21 mouse cellular contexts compared by ENCODE assay signal in the genomic region with DNA sequence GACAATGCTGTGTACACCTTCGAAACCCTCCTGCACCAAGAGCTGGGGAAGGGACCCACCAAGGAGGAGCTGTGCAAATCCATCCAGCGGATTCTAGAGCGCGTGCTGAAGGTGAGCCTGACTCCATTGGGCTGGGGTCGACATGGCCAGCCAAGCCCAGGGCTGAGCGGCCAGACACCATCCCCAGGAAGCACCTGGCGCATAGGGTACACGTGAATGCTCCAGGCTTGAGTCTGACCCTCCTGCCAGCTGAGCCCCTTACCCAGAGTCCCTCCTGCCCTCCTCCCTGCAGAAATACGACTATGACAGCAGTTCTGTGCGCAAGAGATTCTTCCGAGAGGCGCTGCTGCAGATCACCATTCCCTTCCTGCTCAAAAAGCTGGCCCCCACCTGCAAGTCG. TPM values are rescaled to one million over a fixed set of nuclear protein-coding genes. Genes with fewer than 3 reads are reported as not detected.
DNase-seq lines count a peak whose midpoint lies in the region; ATAC-seq and TF ChIP-seq lines count a peak whose summit lies in the region.
"Had no signal": no experiment of that assay in that cellular context is flagged by ENCODE, and none has a peak within 500 bp of the region (broad histone marks: within the 10 kb centered on the region; RNA-seq: fewer than 3 reads in every experiment).

No protein-coding gene starts in this region.

- no peaks in the 10 kb centered on the region for H3K4me1 ChIP-seq in heart, embryonic 11.5 days (ENCODE audit: control insufficient read depth, insufficient read depth, low read length)
- no peaks in the 10 kb centered on the region for H3K4me1 ChIP-seq in midbrain, embryonic 11.5 days (ENCODE audit: control insufficient read depth, insufficient read depth, low read length)
- H3K4me1 ChIP-seq in midbrain, embryonic 14.5 days (ENCODE audit: control insufficient read depth, insufficient read depth, low read length) = no peaks in the 10 kb centered on the region
- peaks cover 85% of the 10 kb centered on the region for H3K4me1 ChIP-seq in E14TG2a.4 (replicated peaks; ENCODE audit: low read depth, low read length)
- H3K4me1 ChIP-seq: embryonic facial prominence, embryonic 12.5 days; forebrain, embryonic 13.5 days; forebrain, embryonic 15.5 days had no signal

- no peaks in the 10 kb centered on the region for H3K9me3 ChIP-seq in heart, embryonic 11.5 days (replicated peaks; ENCODE audit: control insufficient read depth, low read length)
- no peaks in the 10 kb centered on the region for H3K9me3 ChIP-seq in midbrain, embryonic 11.5 days (ENCODE audit: control insufficient read depth, low read length)
- H3K9me3 ChIP-seq in midbrain, embryonic 14.5 days (ENCODE audit: control insufficient read depth, low read length) = no peaks in the 10 kb centered on the region
- no peaks in the 10 kb centered on the region for H3K9me3 ChIP-seq in E14TG2a.4 (ENCODE audit: low read length)
- H3K9me3 ChIP-seq: embryonic facial prominence, embryonic 10.5 days; embryonic facial prominence, embryonic 12.5 days; forebrain, embryonic 13.5 days; forebrain, embryonic 15.5 days had no signal

- no peak overlapping the region for H3K4me2 ChIP-seq in heart, embryonic 11.5 days
- H3K4me2 ChIP-seq in midbrain, embryonic 11.5 days = no peak overlapping the region
- H3K4me2 ChIP-seq in midbrain, embryonic 14.5 days (ENCODE audit: low read length) = no peak overlapping the region
- H3K4me2 ChIP-seq: embryonic facial prominence, embryonic 12.5 days; forebrain, embryonic 13.5 days; forebrain, embryonic 15.5 days had no signal

- H3K9ac ChIP-seq in heart, embryonic 11.5 days (ENCODE audit: low read depth, low read length) = no peak overlapping the region
- no peak overlapping the region for H3K9ac ChIP-seq in midbrain, embryonic 11.5 days (ENCODE audit: low read length)
- H3K9ac ChIP-seq in midbrain, embryonic 14.5 days (replicated peaks; ENCODE audit: low read length) = no peak overlapping the region
- H3K9ac ChIP-seq: embryonic facial prominence, embryonic 12.5 days; forebrain, embryonic 15.5 days; forebrain, postnatal 0 days had no signal

- peak; percentile 91 for DNase-seq in heart, adult 11 months
- DNase-seq in midbrain, embryonic 11.5 days (ENCODE audit: low spot score, missing footprints) = peak; percentile 62
- DNase-seq in midbrain, embryonic 14.5 days = no peak
- no peak for DNase-seq in gastrocnemius, adult 2 months
- DNase-seq: adrenal gland, adult 8-10 months; adrenal gland, postnatal 14 days; adrenal gland, postnatal 36 days; B cell, adult 2 months; cerebellum, adult 11-12 months; cerebellum, adult 2 months; cerebellum, adult 9-10 months; cerebellum, postnatal 10 days; cerebellum, postnatal 25 days; forebrain, postnatal 0 days had no signal

- no peak for TF ChIP-seq CTCF in E14TG2a.4 (conservative IDR thresholded peaks at IDR 0.05; ENCODE audit: low read length)
- TF ChIP-seq CTCF in gastrocnemius, adult 2 months (IDR thresholded peaks at IDR 0.05) = no peak

- no peak overlapping the region for H3K4me3 ChIP-seq in heart, embryonic 11.5 days (ENCODE audit: low read depth, low read length)
- no peak overlapping the region for H3K4me3 ChIP-seq in midbrain, embryonic 11.5 days (ENCODE audit: low read depth, low read length)
- H3K4me3 ChIP-seq in midbrain, embryonic 14.5 days (replicated peaks; ENCODE audit: low read depth, low read length) = no peak overlapping the region
- peak overlapping the region; percentile 53; the same call in 1 of the 2 replicates for H3K4me3 ChIP-seq in E14TG2a.4 (replicated peaks; ENCODE audit: low read length)
- H3K4me3 ChIP-seq in gastrocnemius, adult 2 months = no peak overlapping the region
- H3K4me3 ChIP-seq: embryonic facial prominence, embryonic 10.5 days; embryonic facial prominence, embryonic 12.5 days; forebrain, embryonic 13.5 days; forebrain, embryonic 15.5 days had no signal

- WGBS in heart, embryonic 11.5 days (ENCODE audit: insufficient replicate concordance) = 86% methylated on average over 13 of the region's 13 CpGs
- 89% methylated on average over 13 of the region's 13 CpGs for WGBS in midbrain, embryonic 11.5 days
- WGBS in midbrain, embryonic 14.5 days = 92% methylated on average over 13 of the region's 13 CpGs

- no peak overlapping the region for H3K27ac ChIP-seq in heart, embryonic 11.5 days (ENCODE audit: low read depth, low read length)
- no peak overlapping the region for H3K27ac ChIP-seq in midbrain, embryonic 11.5 days (ENCODE audit: low read depth, low read length)
- H3K27ac ChIP-seq in midbrain, embryonic 14.5 days (replicated peaks; ENCODE audit: low read depth, low read length) = no peak overlapping the region
- no peak overlapping the region for H3K27ac ChIP-seq in gastrocnemius, adult 2 months
- H3K27ac ChIP-seq: embryonic facial prominence, embryonic 10.5 days; embryonic facial prominence, embryonic 12.5 days; forebrain, embryonic 13.5 days; forebrain, embryonic 15.5 days had no signal

- H3K27me3 ChIP-seq in heart, embryonic 11.5 days (ENCODE audit: control insufficient read depth, insufficient read depth, low read length) = no peaks in the 10 kb centered on the region
- H3K27me3 ChIP-seq in midbrain, embryonic 11.5 days (ENCODE audit: control insufficient read depth, insufficient read depth, low read length) = no peaks in the 10 kb centered on the region
- no peaks in the 10 kb centered on the region for H3K27me3 ChIP-seq in midbrain, embryonic 14.5 days (ENCODE audit: control insufficient read depth, insufficient read depth, low read length)
- H3K27me3 ChIP-seq in E14TG2a.4 (ENCODE audit: insufficient read depth, low read length) = no peaks in the 10 kb centered on the region
- H3K27me3 ChIP-seq: embryonic facial prominence, embryonic 12.5 days; forebrain, embryonic 13.5 days; forebrain, embryonic 15.5 days had no signal

- H3K36me3 ChIP-seq in heart, embryonic 11.5 days (ENCODE audit: control insufficient read depth, insufficient read depth, low read length) = peaks cover 35% of the 10 kb centered on the region
- H3K36me3 ChIP-seq in midbrain, embryonic 11.5 days (ENCODE audit: control insufficient read depth, insufficient read depth, low read length) = peaks cover 6% of the 10 kb centered on the region; the same call in 1 of the 2 replicates
- H3K36me3 ChIP-seq in midbrain, embryonic 14.5 days (ENCODE audit: control insufficient read depth, insufficient read depth, low read length) = peaks cover 91% of the 10 kb centered on the region
- peaks cover 100% of the 10 kb centered on the region for H3K36me3 ChIP-seq in E14TG2a.4 (ENCODE audit: insufficient read depth, low read length)

- intact Hi-C loops in gastrocnemius, adult 2 months (cut with DNase I) = no loop called here

- no peak for ATAC-seq in heart, embryonic 11.5 days (replicated peaks; ENCODE audit: insufficient number of reproducible peaks, low FRiP score, low TSS enrichment)
- no peak for ATAC-seq in midbrain, embryonic 11.5 days (ENCODE audit: low FRiP score)
- ATAC-seq in midbrain, embryonic 14.5 days (ENCODE audit: low FRiP score, low TSS enrichment) = no peak
- ATAC-seq: CD4-positive, CD25-positive, alpha-beta regulatory T cell, adult 4 months; forebrain, embryonic 13.5 days; forebrain, embryonic 15.5 days; forebrain, postnatal 0 days had no signal

RNA-seq across cellular contexts. Expression of a gene that starts 38.8 kb away (rescaled TPM):
- polyA plus RNA-seq in heart, embryonic 11.5 days (2014; fragmentation: Nextera tagmentation; extraction: Ambion mirVana) = 131 and 158 TPM in 2 replicates
- 129 and 155 TPM in 2 replicates for polyA plus RNA-seq in midbrain, embryonic 11.5 days (2014; fragmentation: Nextera tagmentation; extraction: Ambion mirVana)
- polyA plus RNA-seq in midbrain, embryonic 14.5 days (2014; fragmentation: Nextera tagmentation; extraction: Ambion mirVana) = 105 and 110 TPM in 2 replicates
- total RNA-seq in gastrocnemius, adult 2 months (2021) = 10 to 100 TPM; 80.6 to 90.3 TPM

RNA-seq across cellular contexts. Expression of a gene that starts 38.9 kb away (rescaled TPM):
- 6.7 and 7.4 TPM in 2 replicates for polyA plus RNA-seq in heart, embryonic 11.5 days (2014; fragmentation: Nextera tagmentation; extraction: Ambion mirVana)
- polyA plus RNA-seq in midbrain, embryonic 11.5 days (2014; fragmentation: Nextera tagmentation; extraction: Ambion mirVana) = 9.2 and 9.3 TPM in 2 replicates
- polyA plus RNA-seq in midbrain, embryonic 14.5 days (2014; fragmentation: Nextera tagmentation; extraction: Ambion mirVana) = 19.8 and 20.2 TPM in 2 replicates
- total RNA-seq in gastrocnemius, adult 2 months (2021) = 10 to 100 TPM in 1 of 2 experiments, 1 to 10 TPM in 1; 9.9 to 14.1 TPM

RNA-seq across cellular contexts. Expression of a gene that starts 46.6 kb away (rescaled TPM):
- 21.5 and 24.2 TPM in 2 replicates for polyA plus RNA-seq in heart, embryonic 11.5 days (2014; fragmentation: Nextera tagmentation; extraction: Ambion mirVana)
- polyA plus RNA-seq in midbrain, embryonic 11.5 days (2014; fragmentation: Nextera tagmentation; extraction: Ambion mirVana) = 10.3 and 10.6 TPM in 2 replicates
- polyA plus RNA-seq in midbrain, embryonic 14.5 days (2014; fragmentation: Nextera tagmentation; extraction: Ambion mirVana) = 13.6 and 19.8 TPM in 2 replicates
- 1 to 10 TPM; 4.8 to 7.2 TPM for total RNA-seq in gastrocnemius, adult 2 months (2021)

RNA-seq across cellular contexts. Expression of a gene that starts 59.3 kb away (rescaled TPM):
- 12.1 and 13.2 TPM in 2 replicates for polyA plus RNA-seq in heart, embryonic 11.5 days (2014; fragmentation: Nextera tagmentation; extraction: Ambion mirVana)
- 8.4 and 9.5 TPM in 2 replicates for polyA plus RNA-seq in midbrain, embryonic 11.5 days (2014; fragmentation: Nextera tagmentation; extraction: Ambion mirVana)
- 16.0 and 18.2 TPM in 2 replicates for polyA plus RNA-seq in midbrain, embryonic 14.5 days (2014; fragmentation: Nextera tagmentation; extraction: Ambion mirVana)
- 10 to 100 TPM in 1 of 2 experiments, 1 to 10 TPM in 1; 8.1 to 11.2 TPM for total RNA-seq in gastrocnemius, adult 2 months (2021)

Comparison
In these comparisons a context has a peak if more than half of its experiments do, and no peak if none do; other contexts are left out.
1. DNase-seq: peak in heart, adult 11 months (single experiment) and midbrain, embryonic 11.5 days (single experiment); none in midbrain, embryonic 14.5 days (single experiment) and gastrocnemius, adult 2 months (single experiment).